Mouse (Mus musculus) liver, postnatal 0 days (tissue): Measurements from ENCODE around the gene Ccdc24. TPM values are rescaled to one million over a fixed set of nuclear protein-coding genes. Genes with fewer than 3 reads are reported as not detected.

Experiments used
- ATAC-seq: fragments of 200-750 bp; cut with Nextera tagmentation; 2 replicates; pipeline ENCODE4 v1.8.0; 2017; ENCODE audit warnings: mild to moderate bottlenecking, moderate library complexity
- DNase-seq: peaks from one replicate; pipeline ENCODE4 v3.0.0-alpha.2; 2016
- H3K27ac ChIP-seq: fragments of 300-500 bp; sonication (generic); 2 replicates; pipeline ENCODE4 v1.5.1; 2014; ENCODE audit warnings: antibody characterized with exemption, moderate library complexity, mild to moderate bottlenecking, low read depth
- H3K27me3 ChIP-seq: fragments of 300-500 bp; sonication (generic); 2 replicates; pipeline ENCODE4 v1.6.1; 2014; ENCODE audit warnings: low read length, control low read depth, mixed read lengths; ENCODE audit not compliant: insufficient read depth
- H3K36me3 ChIP-seq: fragments of 300-500 bp; sonication (generic); replicated peaks from 2 replicates; pipeline ENCODE4 v1.6.1; 2014; ENCODE audit warnings: mild to moderate bottlenecking, control low read depth, low read length, moderate library complexity, mixed read lengths; ENCODE audit not compliant: insufficient read depth
- H3K4me1 ChIP-seq: fragments of 300-500 bp; sonication (generic); 2 replicates; pipeline ENCODE4 v1.6.1; 2014; ENCODE audit warnings: antibody characterized with exemption, mild to moderate bottlenecking, control low read depth; ENCODE audit not compliant: insufficient read depth
- H3K4me2 ChIP-seq: fragments of 300-500 bp; sonication (generic); 2 replicates; pipeline ENCODE4 v1.6.1; 2014; ENCODE audit warnings: low read depth, mild to moderate bottlenecking, low read length, moderate library complexity, mixed read lengths
- H3K4me3 ChIP-seq: fragments of 300-500 bp; sonication (generic); 2 replicates; pipeline ENCODE4 v1.5.1; 2014; ENCODE audit warnings: low read depth, low read length
- H3K9ac ChIP-seq: fragments of 300-500 bp; sonication (generic); replicated peaks from 2 replicates; pipeline ENCODE4 v1.6.1; 2014; ENCODE audit warnings: mild to moderate bottlenecking, moderate library complexity
- H3K9me3 ChIP-seq: fragments of 300-500 bp; sonication (generic); 2 replicates; pipeline ENCODE4 v1.6.1; 2016; ENCODE audit warnings: mild to moderate bottlenecking, control low read depth, low read length, mixed read lengths
- CTCF ChIP-seq: sonication (generic); IDR thresholded peaks from 2 replicates; pipeline ENCODE4 v1.5.1; 2016; ENCODE audit warnings: antibody characterized with exemption, low read depth
- EP300 ChIP-seq: IDR thresholded peaks from 2 replicates; pipeline ENCODE4 v1.6.1; 2016; ENCODE audit warnings: antibody characterized with exemption, low read depth, mild to moderate bottlenecking
- WGBS: fragments of 180-500 bp; shearing (Covaris S2); extraction: QIAGEN DNeasy Blood & Tissue Kit; methylation state at CpG from one replicate; pipeline ENCODE4 v1.1.7; 2014; ENCODE audit not compliant: insufficient replicate concordance; 5-methylcytosine and 5-hydroxymethylcytosine counted together
- polyA plus RNA-seq: library from polyadenylated mRNA; unstranded; fragments of >200 nt; fragmentation: Nextera tagmentation; extraction: Ambion mirVana; gene quantifications from 2 replicates; pipeline ENCODE4 v1.2.1, GENCODE M21; 2015

Gene Ccdc24
- polyA plus RNA-seq, 1 experiment from 2014 or later: 0.34 TPM

DNA sequence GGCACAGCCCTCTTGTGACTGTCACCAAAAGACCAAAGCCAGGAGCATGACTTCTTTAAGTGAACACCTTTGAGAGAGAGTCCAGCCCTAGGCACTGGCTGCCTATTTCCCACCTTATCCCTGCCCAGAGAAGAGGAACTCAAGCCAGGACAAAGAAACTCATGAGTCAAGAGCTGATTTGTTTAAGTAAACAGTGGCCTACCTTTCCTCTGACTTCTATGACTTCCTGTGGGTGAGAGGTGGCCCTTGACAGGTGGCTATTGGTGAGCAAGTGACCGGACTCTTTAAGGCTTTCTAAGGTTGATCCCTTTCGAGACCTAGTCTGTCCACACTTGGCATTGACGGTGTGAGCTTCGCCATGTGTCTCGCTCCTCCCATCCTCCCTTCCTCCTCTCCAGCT, 31.5 kb downstream of the Ccdc24 start:
- peaks cover 51% of the 10 kb centered on the region for H3K36me3 ChIP-seq
- TF ChIP-seq CTCF: no peak
- TF ChIP-seq EP300: no peak
- H3K9ac ChIP-seq: no peak overlapping the region
- H3K9me3 ChIP-seq: no peaks in the 10 kb centered on the region
- ATAC-seq (no peak), DNase-seq (no peak)
- H3K4me1 ChIP-seq: peaks cover 12% of the 10 kb centered on the region
- no peak overlapping the region for H3K27ac ChIP-seq
- no peak overlapping the region for H3K4me2 ChIP-seq
- WGBS: 84% methylated on average over 5 of the region's 5 CpGs
- no peaks in the 10 kb centered on the region; the same call in 1 of the 2 replicates for H3K27me3 ChIP-seq
- H3K4me3 ChIP-seq: no peak overlapping the region

DNA sequence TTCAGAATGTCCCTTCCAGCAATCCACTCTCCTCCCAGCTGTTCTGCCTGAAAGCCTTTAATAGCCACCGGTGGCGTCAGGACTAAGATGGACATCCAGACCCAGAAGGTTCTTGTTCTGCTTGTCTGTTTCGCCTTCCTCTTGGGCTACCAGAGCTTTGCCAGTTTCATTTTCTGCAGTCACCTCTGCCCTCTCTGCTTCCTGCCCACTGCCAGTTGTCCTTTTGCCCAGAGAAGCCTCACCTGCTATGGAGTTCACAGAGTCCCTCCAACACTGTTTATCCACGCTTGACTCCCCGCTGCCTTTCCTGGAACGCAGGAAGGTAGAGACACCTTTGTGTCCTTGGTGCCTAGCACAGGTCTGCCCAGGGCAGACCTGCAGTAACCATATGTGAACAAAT, 33.0 kb downstream of the Ccdc24 start:
- H3K9me3 ChIP-seq: no peaks in the 10 kb centered on the region
- no peak overlapping the region for H3K4me3 ChIP-seq
- 71% methylated on average over 6 of the region's 6 CpGs for WGBS
- no peak overlapping the region for H3K4me2 ChIP-seq
- H3K27ac ChIP-seq: no peak overlapping the region
- H3K36me3 ChIP-seq: peaks cover 38% of the 10 kb centered on the region
- TF ChIP-seq EP300 (no peak), CTCF (no peak)
- DNase-seq (no peak), ATAC-seq (no peak)
- peaks cover 17% of the 10 kb centered on the region for H3K4me1 ChIP-seq
- no peaks in the 10 kb centered on the region; the same call in 1 of the 2 replicates for H3K27me3 ChIP-seq
- no peak overlapping the region for H3K9ac ChIP-seq

DNA sequence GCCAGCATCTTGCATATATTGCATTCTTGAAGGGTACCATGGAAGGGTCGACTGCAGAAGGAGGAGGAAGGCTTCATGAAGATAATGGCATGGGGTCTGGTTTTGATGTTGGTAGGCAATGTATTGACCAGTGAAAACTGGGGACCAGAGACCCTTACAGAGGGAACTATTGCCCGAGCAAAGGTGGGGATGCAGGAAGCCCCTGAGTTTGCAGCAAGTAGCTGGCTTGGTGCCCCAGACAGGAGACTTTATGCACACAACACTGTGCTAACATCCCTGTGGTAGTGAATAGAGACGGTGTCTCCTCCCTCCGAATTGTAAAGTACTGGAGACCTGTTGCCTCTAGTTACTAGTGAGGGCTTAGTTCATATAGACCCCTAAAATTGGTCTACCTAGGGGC, 35.1 kb downstream of the Ccdc24 start:
- Histone ChIP-seq H3K27me3 (no peaks in the 10 kb centered on the region; the same call in 1 of the 2 replicates), H3K9ac (peak overlapping the region; percentile 85; the same call in 1 of the 2 replicates), H3K9me3 (no peaks in the 10 kb centered on the region), H3K4me1 (peaks cover 26% of the 10 kb centered on the region), H3K36me3 (peaks cover 23% of the 10 kb centered on the region), H3K4me3 (peak overlapping the region; percentile 80), H3K27ac (no peak overlapping the region), H3K4me2 (peak overlapping the region; percentile 93)
- no peak for ATAC-seq
- TF ChIP-seq EP300 (no peak), CTCF (no peak)
- 72% methylated on average over 4 of the region's 4 CpGs for WGBS
- DNase-seq: no peak

GRCm38 (mm10) chr4:117836204-117836767, 36.1 kb downstream of the Ccdc24 start:
- Histone ChIP-seq H3K9ac (peak overlapping the region; percentile 85), H3K4me2 (peak overlapping the region; percentile 93), H3K27me3 (no peaks in the 10 kb centered on the region; the same call in 1 of the 2 replicates), H3K4me3 (peak overlapping the region; percentile 80), H3K36me3 (peaks cover 21% of the 10 kb centered on the region), H3K27ac (peak overlapping the region; percentile 92), H3K9me3 (no peaks in the 10 kb centered on the region), H3K4me1 (peaks cover 35% of the 10 kb centered on the region)
- TF ChIP-seq EP300 (no peak), CTCF (no peak)
- ATAC-seq (peak; percentile 78), DNase-seq (peak; percentile 95)
- under 1% methylated on average over 43 of the region's 48 CpGs for WGBS

DNA sequence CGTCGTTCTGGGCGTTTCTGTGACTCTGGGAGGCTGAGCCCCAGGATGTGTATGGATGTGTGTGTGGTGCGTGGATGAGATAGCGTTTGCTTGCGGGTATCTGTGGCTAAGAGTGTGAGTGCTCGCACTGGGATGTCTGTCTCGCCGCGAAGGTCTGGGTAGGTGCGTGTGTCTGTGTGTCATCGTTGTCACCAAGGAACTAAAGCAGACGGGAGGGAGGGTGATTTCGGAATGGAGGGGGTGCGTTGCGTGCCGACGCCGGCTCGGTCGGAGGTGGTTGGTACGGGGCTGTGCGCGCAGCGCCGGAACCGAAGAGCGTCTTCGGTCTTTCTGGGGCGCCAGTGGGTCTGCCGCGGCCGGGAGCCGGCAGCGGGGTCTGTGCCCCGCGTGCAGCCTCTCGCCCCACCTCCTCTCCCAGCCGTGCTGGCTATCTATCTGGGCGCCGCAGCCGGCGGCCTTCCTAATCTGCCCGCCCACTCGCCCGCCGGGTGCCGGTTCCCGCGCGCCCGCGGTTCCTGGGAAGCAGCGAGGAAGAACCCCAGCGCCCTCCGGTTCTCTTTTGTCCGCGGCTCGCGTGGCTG, 36.7 kb downstream of the Ccdc24 start:
- Histone ChIP-seq H3K9ac (peak overlapping the region; percentile 85), H3K9me3 (no peaks in the 10 kb centered on the region), H3K36me3 (peaks cover 18% of the 10 kb centered on the region), H3K4me3 (peak overlapping the region; percentile 80), H3K4me2 (peak overlapping the region; percentile 93), H3K27ac (peak overlapping the region; percentile 92), H3K4me1 (peaks cover 38% of the 10 kb centered on the region), H3K27me3 (no peaks in the 10 kb centered on the region; the same call in 1 of the 2 replicates)
- peak; percentile 65 for ATAC-seq
- 2% methylated on average over 59 of the region's 60 CpGs for WGBS
- TF ChIP-seq CTCF: no peak
- peak; percentile 83 for TF ChIP-seq EP300
- peak; percentile 83 for DNase-seq

DNA sequence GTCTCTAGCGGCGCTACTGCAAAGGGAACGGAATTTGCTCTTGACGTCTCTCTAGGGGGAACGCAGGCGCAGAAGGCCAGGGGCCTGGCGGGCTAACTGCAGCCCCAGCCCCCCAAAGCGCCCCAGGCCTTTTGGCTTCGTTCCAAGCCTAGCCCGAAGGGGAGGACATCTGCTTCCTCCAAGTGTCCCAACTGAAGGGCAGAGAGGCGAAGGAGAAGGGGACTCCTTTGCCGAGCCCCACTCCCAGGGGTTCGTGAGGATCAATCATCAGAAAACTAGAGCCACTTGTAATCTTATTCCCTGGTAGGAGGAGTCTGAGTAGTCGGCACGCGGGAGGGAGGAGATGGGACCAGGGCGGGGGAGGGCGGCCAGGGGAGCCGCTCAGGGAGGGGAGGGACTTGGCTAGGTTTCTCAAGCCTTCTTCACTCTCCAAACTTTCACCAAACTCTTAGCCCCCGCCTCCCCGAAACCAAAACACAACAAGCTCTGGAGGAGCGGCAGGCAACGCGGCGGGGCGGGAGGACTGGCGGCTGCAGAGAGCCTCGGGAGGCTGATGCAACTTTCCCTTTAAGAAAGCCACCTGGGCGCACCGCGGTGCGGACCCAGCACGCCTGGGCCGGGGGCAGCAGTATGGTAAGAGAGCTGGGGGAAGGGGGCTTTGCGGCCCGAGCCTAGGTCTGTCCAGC, 37.4 kb downstream of the Ccdc24 start:
- H3K36me3 ChIP-seq: peaks cover 12% of the 10 kb centered on the region
- peak; percentile 85 for DNase-seq
- peak overlapping the region; percentile 93 for H3K4me2 ChIP-seq
- no peaks in the 10 kb centered on the region for H3K9me3 ChIP-seq
- TF ChIP-seq EP300 (no peak), CTCF (no peak)
- H3K9ac ChIP-seq: peak overlapping the region; percentile 85
- ATAC-seq: peak; percentile 46
- H3K4me3 ChIP-seq: peak overlapping the region; percentile 80
- peak overlapping the region; percentile 92 for H3K27ac ChIP-seq
- 2% methylated on average over 35 of the region's 36 CpGs for WGBS
- H3K4me1 ChIP-seq: peaks cover 40% of the 10 kb centered on the region
- no peaks in the 10 kb centered on the region; the same call in 1 of the 2 replicates for H3K27me3 ChIP-seq
